Mouse (Mus musculus): Measurements from ENCODE around the gene Sgms1. TPM values are rescaled to one million over a fixed set of nuclear protein-coding genes. Genes with fewer than 3 reads are reported as not detected.

The Sgms1 gene
- polyA plus RNA-seq, 1 experiment: 42.1 TPM

- H3K27ac ChIP-seq (ENCODE audit: insufficient read depth, low read depth, low read length): peak overlapping the region; percentile 31
- H3K4me3 ChIP-seq (ENCODE audit: insufficient read depth, low read length): peak overlapping the region; percentile 84
- peaks cover 20% of the 10 kb centered on the region for H3K4me1 ChIP-seq (ENCODE audit: control insufficient read depth, insufficient read depth, low read length)
- TF ChIP-seq CTCF (IDR thresholded peaks at IDR 0.05; ENCODE audit: low read depth, low read length) (no peak), POLR2A (IDR thresholded peaks at IDR 0.05; ENCODE audit: borderline replicate concordance, low read depth, low read length) (no peak)
These were observed 178.3 kb downstream of the Sgms1 start for GRCm38 (mm10) chr19:32211293-32211585.

- Histone ChIP-seq H3K4me1 (ENCODE audit: control insufficient read depth, insufficient read depth, low read length) (peaks cover 19% of the 10 kb centered on the region), H3K27ac (ENCODE audit: insufficient read depth, low read depth, low read length) (peak overlapping the region; percentile 45), H3K4me3 (ENCODE audit: insufficient read depth, low read length) (peak overlapping the region; percentile 84)
- TF ChIP-seq POLR2A (IDR thresholded peaks at IDR 0.05; ENCODE audit: borderline replicate concordance, low read depth, low read length): peak; percentile 69
- TF ChIP-seq CTCF (IDR thresholded peaks at IDR 0.05; ENCODE audit: low read depth, low read length): no peak
These were observed 178.8 kb downstream of the Sgms1 start for GRCm38 (mm10) chr19:32210450-32211292.

DNA sequence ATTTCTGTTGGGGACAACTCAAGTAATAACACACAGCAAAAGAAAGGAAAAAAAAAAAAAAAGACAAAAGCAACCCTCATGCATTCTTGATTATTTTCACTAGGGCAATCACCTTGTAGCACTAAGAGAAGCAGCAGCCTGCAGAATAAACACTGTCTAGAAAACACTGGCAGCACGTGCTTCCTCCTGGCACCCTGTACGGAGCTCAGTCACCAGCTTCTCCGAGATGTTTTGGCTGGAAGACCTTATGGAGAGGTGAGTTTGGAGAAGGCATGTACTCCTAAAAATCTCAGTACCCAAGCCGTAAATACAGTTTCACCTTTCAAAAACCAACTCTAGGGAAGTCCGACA, 179.4 kb downstream of the Sgms1 start:
- H3K27ac ChIP-seq (ENCODE audit: insufficient read depth, low read depth, low read length): peak overlapping the region; percentile 45
- TF ChIP-seq CTCF (IDR thresholded peaks at IDR 0.05; ENCODE audit: low read depth, low read length) (no peak), POLR2A (IDR thresholded peaks at IDR 0.05; ENCODE audit: borderline replicate concordance, low read depth, low read length) (no peak)
- peak overlapping the region; percentile 84 for H3K4me3 ChIP-seq (ENCODE audit: insufficient read depth, low read length)
- H3K4me1 ChIP-seq (ENCODE audit: control insufficient read depth, insufficient read depth, low read length): peaks cover 13% of the 10 kb centered on the region

- H3K27ac ChIP-seq (ENCODE audit: insufficient read depth, low read depth, low read length): no peak overlapping the region
- H3K4me1 ChIP-seq (ENCODE audit: control insufficient read depth, insufficient read depth, low read length): peaks cover 26% of the 10 kb centered on the region
- no peak for TF ChIP-seq POLR2A (IDR thresholded peaks at IDR 0.05; ENCODE audit: borderline replicate concordance, low read depth, low read length)
- no peak for TF ChIP-seq CTCF (IDR thresholded peaks at IDR 0.05; ENCODE audit: low read depth, low read length)
- H3K4me3 ChIP-seq (ENCODE audit: insufficient read depth, low read length): no peak overlapping the region
These were observed 187.1 kb downstream of the Sgms1 start for GRCm38 (mm10) chr19:32202131-32203114.

GRCm38 (mm10) chr19:32199861-32200574, 189.5 kb downstream of the Sgms1 start:
- H3K4me1 ChIP-seq (ENCODE audit: control insufficient read depth, insufficient read depth, low read length): peaks cover 40% of the 10 kb centered on the region
- H3K4me3 ChIP-seq (ENCODE audit: insufficient read depth, low read length): no peak overlapping the region
- TF ChIP-seq CTCF (IDR thresholded peaks at IDR 0.05; ENCODE audit: low read depth, low read length): no peak
- no peak for TF ChIP-seq POLR2A (IDR thresholded peaks at IDR 0.05; ENCODE audit: borderline replicate concordance, low read depth, low read length)
- peak overlapping the region; percentile 25; the same call in 1 of the 2 replicates for H3K27ac ChIP-seq (ENCODE audit: insufficient read depth, low read depth, low read length)

GRCm38 (mm10) chr19:32199133-32199532, 190.4 kb downstream of the Sgms1 start:
- Histone ChIP-seq H3K4me3 (ENCODE audit: insufficient read depth, low read length) (no peak overlapping the region), H3K4me1 (ENCODE audit: control insufficient read depth, insufficient read depth, low read length) (peaks cover 42% of the 10 kb centered on the region), H3K27ac (ENCODE audit: insufficient read depth, low read depth, low read length) (no peak overlapping the region)
- TF ChIP-seq POLR2A (IDR thresholded peaks at IDR 0.05; ENCODE audit: borderline replicate concordance, low read depth, low read length): no peak
- TF ChIP-seq CTCF (IDR thresholded peaks at IDR 0.05; ENCODE audit: low read depth, low read length): no peak

DNA sequence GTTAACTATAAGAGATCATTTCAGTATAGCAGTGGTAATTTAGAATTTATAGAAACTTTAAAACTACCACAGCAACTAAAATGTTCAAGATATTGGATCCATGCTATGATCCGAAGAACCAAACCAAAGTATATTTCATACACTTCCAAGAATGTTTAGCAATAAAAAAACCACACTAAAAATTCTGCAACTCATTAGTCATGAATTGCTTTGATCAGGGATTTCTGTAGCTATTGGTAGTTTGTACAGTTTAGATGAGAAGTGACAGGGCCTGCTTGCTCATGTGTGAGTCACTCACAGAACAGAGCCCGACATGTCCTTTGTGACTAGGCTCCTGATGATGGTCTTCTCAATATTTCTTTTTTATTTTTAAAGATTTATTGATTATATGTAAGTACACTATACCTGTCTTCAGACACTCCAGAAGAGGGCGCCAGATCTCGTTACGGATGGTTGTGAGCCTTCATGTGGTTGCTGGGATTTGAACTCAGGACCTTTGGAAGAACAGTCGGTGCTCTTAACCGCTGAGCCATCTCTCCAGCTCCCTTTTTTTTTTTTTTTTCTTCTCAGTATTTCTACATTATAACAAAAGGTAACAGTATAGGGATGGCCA, 190.9 kb downstream of the Sgms1 start:
- H3K4me1 ChIP-seq (ENCODE audit: control insufficient read depth, insufficient read depth, low read length): peaks cover 42% of the 10 kb centered on the region
- no peak overlapping the region for H3K4me3 ChIP-seq (ENCODE audit: insufficient read depth, low read length)
- H3K27ac ChIP-seq (ENCODE audit: insufficient read depth, low read depth, low read length): no peak overlapping the region
- TF ChIP-seq POLR2A (IDR thresholded peaks at IDR 0.05; ENCODE audit: borderline replicate concordance, low read depth, low read length): no peak
- no peak for TF ChIP-seq CTCF (IDR thresholded peaks at IDR 0.05; ENCODE audit: low read depth, low read length)

GRCm38 (mm10) chr19:32196976-32197819, 192.3 kb downstream of the Sgms1 start:
- Histone ChIP-seq H3K4me1 (ENCODE audit: control insufficient read depth, insufficient read depth, low read length) (peaks cover 42% of the 10 kb centered on the region), H3K27ac (ENCODE audit: insufficient read depth, low read depth, low read length) (no peak overlapping the region), H3K4me3 (ENCODE audit: insufficient read depth, low read length) (no peak overlapping the region)
- no peak for TF ChIP-seq POLR2A (IDR thresholded peaks at IDR 0.05; ENCODE audit: borderline replicate concordance, low read depth, low read length)
- no peak for TF ChIP-seq CTCF (IDR thresholded peaks at IDR 0.05; ENCODE audit: low read depth, low read length)
